Mouse (Mus musculus): ENCODE measurements at regions not wholly inside any gene's neighbourhood (a gene's known extent, or its start where the extent isn't known, plus 50 kb on each side); places are given as distances from the start of the nearest gene placed in this dataset.

DNA sequence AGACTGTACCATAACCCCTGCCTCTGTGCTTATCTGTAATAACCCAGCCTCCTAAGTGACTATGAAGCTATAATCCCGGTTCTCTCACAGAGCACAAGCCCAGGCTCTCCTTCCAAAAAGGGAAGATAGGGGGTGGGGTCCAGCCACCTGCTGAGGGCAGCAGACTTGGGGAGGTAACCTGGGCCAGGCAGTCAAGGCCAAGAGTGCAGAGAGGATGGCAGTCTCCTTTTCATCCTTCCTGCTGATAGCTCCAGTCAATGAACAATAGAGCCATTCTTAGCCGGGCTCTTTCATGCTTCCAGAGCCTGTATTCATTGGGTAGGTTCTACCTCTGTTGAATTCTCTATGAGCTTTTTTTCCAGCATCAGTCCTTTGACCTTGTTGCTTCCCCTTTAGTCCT lies 527.5 kb downstream of the Fgf9 start:
- Histone ChIP-seq H3K27me3 (ENCODE audit: control insufficient read depth, insufficient read depth, low read length) (no peaks in the 10 kb centered on the region), H3K4me1 (ENCODE audit: control insufficient read depth, insufficient read depth, low read length) (no peaks in the 10 kb centered on the region), H3K4me2 (replicated peaks; ENCODE audit: low read depth, low read length) (no peak overlapping the region), H3K9ac (ENCODE audit: low read depth, low read length) (no peak overlapping the region), H3K27ac (ENCODE audit: low read depth, low read length) (no peak overlapping the region), H3K4me3 (ENCODE audit: low read length) (no peak overlapping the region), H3K36me3 (ENCODE audit: control insufficient read depth, insufficient read depth, low read length) (no peaks in the 10 kb centered on the region), H3K9me3 (ENCODE audit: control insufficient read depth, low read length) (no peaks in the 10 kb centered on the region)
- 61% methylated on average over 2 of the region's 2 CpGs for WGBS
- no peak for ATAC-seq (ENCODE audit: low FRiP score, low TSS enrichment)

GRCm38 (mm10) chr14:58596936-58597335 lies 526.6 kb downstream of the Fgf9 start:
- no peak overlapping the region for H3K4me3 ChIP-seq (ENCODE audit: low read length)
- WGBS, result 93% methylated on average over 2 of the region's 2 CpGs
- no peaks in the 10 kb centered on the region for H3K27me3 ChIP-seq (ENCODE audit: control insufficient read depth, insufficient read depth, low read length)

GRCm38 (mm10) chr14:58581806-58582205 lies 511.5 kb downstream of the Fgf9 start:
- no peak overlapping the region for H3K4me3 ChIP-seq (ENCODE audit: low read length)
- H3K9me3 ChIP-seq (ENCODE audit: control insufficient read depth, low read length), result no peaks in the 10 kb centered on the region
- no peaks in the 10 kb centered on the region for H3K27me3 ChIP-seq (ENCODE audit: control insufficient read depth, insufficient read depth, low read length)
- no peaks in the 10 kb centered on the region for H3K36me3 ChIP-seq (ENCODE audit: control insufficient read depth, insufficient read depth, low read length)
- H3K27ac ChIP-seq (ENCODE audit: low read depth, low read length), result no peak overlapping the region
- WGBS, result 93% methylated on average over 5 of the region's 5 CpGs
- H3K4me2 ChIP-seq (replicated peaks; ENCODE audit: low read depth, low read length), result no peak overlapping the region
- no peak overlapping the region for H3K9ac ChIP-seq (ENCODE audit: low read depth, low read length)
- no peak for ATAC-seq (ENCODE audit: low FRiP score, low TSS enrichment)
- no peaks in the 10 kb centered on the region for H3K4me1 ChIP-seq (ENCODE audit: control insufficient read depth, insufficient read depth, low read length)

More at GRCm38 (mm10) chr14:58596936-58597335, 526.6 kb downstream of the Fgf9 start:
- no peaks in the 10 kb centered on the region for H3K36me3 ChIP-seq (ENCODE audit: control insufficient read depth, insufficient read depth, low read length)
- no peaks in the 10 kb centered on the region for H3K4me1 ChIP-seq (ENCODE audit: control insufficient read depth, insufficient read depth, low read length)
- no peak overlapping the region for H3K9ac ChIP-seq (ENCODE audit: low read depth, low read length)
- H3K27ac ChIP-seq (ENCODE audit: low read depth, low read length), result no peak overlapping the region
- H3K4me2 ChIP-seq (replicated peaks; ENCODE audit: low read depth, low read length), result no peak overlapping the region
- ATAC-seq (ENCODE audit: low FRiP score, low TSS enrichment), result no peak
- no peaks in the 10 kb centered on the region for H3K9me3 ChIP-seq (ENCODE audit: control insufficient read depth, low read length)

DNA sequence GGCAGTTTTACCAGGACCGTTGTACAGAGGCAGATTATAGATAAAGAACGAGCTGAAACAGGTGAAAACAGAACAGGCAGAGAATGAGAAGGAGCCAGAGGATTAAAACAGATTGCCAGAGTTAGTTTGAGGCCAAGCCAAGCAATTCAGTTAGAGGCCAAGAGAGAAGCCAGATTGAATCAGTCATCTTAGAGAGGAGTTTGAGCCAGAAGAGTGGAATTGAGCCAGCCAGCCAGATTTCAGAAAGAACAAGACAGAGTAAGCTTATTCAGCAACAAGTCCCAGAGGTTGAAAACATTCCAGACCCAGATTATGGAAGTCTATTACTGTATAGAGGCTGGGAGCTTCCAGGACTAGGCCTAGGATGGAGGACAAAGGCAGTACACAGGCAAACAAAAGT lies 499.7 kb downstream of the Fgf9 start:
- H3K9me3 ChIP-seq (ENCODE audit: control insufficient read depth, low read length), result no peaks in the 10 kb centered on the region
- no peaks in the 10 kb centered on the region for H3K27me3 ChIP-seq (ENCODE audit: control insufficient read depth, insufficient read depth, low read length)
- no peak overlapping the region for H3K4me2 ChIP-seq (replicated peaks; ENCODE audit: low read depth, low read length)
- no peaks in the 10 kb centered on the region for H3K36me3 ChIP-seq (ENCODE audit: control insufficient read depth, insufficient read depth, low read length)
- no peak overlapping the region for H3K4me3 ChIP-seq (ENCODE audit: low read length)
- H3K9ac ChIP-seq (ENCODE audit: low read depth, low read length), result no peak overlapping the region
- 94% methylated on average over 2 of the region's 2 CpGs for WGBS
- H3K4me1 ChIP-seq (ENCODE audit: control insufficient read depth, insufficient read depth, low read length), result no peaks in the 10 kb centered on the region
- no peak overlapping the region for H3K27ac ChIP-seq (ENCODE audit: low read depth, low read length)
- no peak for ATAC-seq (ENCODE audit: low FRiP score, low TSS enrichment)

DNA sequence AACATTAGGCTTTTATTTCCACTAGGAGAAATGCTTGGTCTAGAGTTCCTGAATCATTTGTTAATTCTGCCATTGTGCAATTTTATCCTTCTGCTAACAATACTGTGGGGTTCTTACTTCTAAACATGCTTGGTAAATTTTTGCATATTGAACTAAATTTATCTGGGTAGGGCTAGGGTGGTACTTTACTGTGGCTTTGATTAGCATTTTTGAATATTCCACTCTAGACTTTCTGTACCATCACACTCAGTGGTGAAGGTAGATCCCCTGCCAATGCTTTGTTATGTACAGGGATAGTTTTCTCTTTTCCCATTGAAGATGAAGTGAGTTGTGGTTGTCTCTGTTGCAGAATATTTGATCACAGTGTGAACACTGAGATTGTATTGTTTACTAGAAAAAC lies 497.1 kb downstream of the Fgf9 start:
- H3K27me3 ChIP-seq (ENCODE audit: control insufficient read depth, insufficient read depth, low read length), result no peaks in the 10 kb centered on the region
- no peak overlapping the region for H3K4me3 ChIP-seq (ENCODE audit: low read length)
- no peak overlapping the region for H3K4me2 ChIP-seq (replicated peaks; ENCODE audit: low read depth, low read length)
- no peak overlapping the region for H3K9ac ChIP-seq (ENCODE audit: low read depth, low read length)
- H3K36me3 ChIP-seq (ENCODE audit: control insufficient read depth, insufficient read depth, low read length), result no peaks in the 10 kb centered on the region
- no peaks in the 10 kb centered on the region for H3K4me1 ChIP-seq (ENCODE audit: control insufficient read depth, insufficient read depth, low read length)
- no peaks in the 10 kb centered on the region for H3K9me3 ChIP-seq (ENCODE audit: control insufficient read depth, low read length)
- ATAC-seq (ENCODE audit: low FRiP score, low TSS enrichment), result no peak
- H3K27ac ChIP-seq (ENCODE audit: low read depth, low read length), result no peak overlapping the region

- no peak overlapping the region for H3K9ac ChIP-seq (ENCODE audit: low read depth, low read length)
- no peaks in the 10 kb centered on the region for H3K27me3 ChIP-seq (ENCODE audit: control insufficient read depth, insufficient read depth, low read length)
- ATAC-seq (ENCODE audit: low FRiP score, low TSS enrichment), result no peak
- H3K36me3 ChIP-seq (ENCODE audit: control insufficient read depth, insufficient read depth, low read length), result no peaks in the 10 kb centered on the region
- 63% methylated on average over 2 of the region's 2 CpGs for WGBS
- H3K4me3 ChIP-seq (ENCODE audit: low read length), result no peak overlapping the region
- no peaks in the 10 kb centered on the region for H3K4me1 ChIP-seq (ENCODE audit: control insufficient read depth, insufficient read depth, low read length)
- no peak overlapping the region for H3K4me2 ChIP-seq (replicated peaks; ENCODE audit: low read depth, low read length)
- no peaks in the 10 kb centered on the region for H3K9me3 ChIP-seq (ENCODE audit: control insufficient read depth, low read length)
- H3K27ac ChIP-seq (ENCODE audit: low read depth, low read length), result no peak overlapping the region
Observed at GRCm38 (mm10) chr14:58563082-58563481, 492.7 kb downstream of the Fgf9 start.

GRCm38 (mm10) chr14:58550785-58551184 lies 480.4 kb downstream of the Fgf9 start:
- Histone ChIP-seq H3K27me3 (ENCODE audit: control insufficient read depth, insufficient read depth, low read length) (no peaks in the 10 kb centered on the region), H3K27ac (ENCODE audit: low read depth, low read length) (no peak overlapping the region), H3K4me1 (ENCODE audit: control insufficient read depth, insufficient read depth, low read length) (0 out of 2 replicates have a peak, but pooled peaks cover 1% of the 10 kb centered on the region), H3K9me3 (ENCODE audit: control insufficient read depth, low read length) (no peaks in the 10 kb centered on the region), H3K36me3 (ENCODE audit: control insufficient read depth, insufficient read depth, low read length) (no peaks in the 10 kb centered on the region), H3K4me3 (ENCODE audit: low read length) (no peak overlapping the region), H3K4me2 (replicated peaks; ENCODE audit: low read depth, low read length) (no peak overlapping the region), H3K9ac (ENCODE audit: low read depth, low read length) (no peak overlapping the region)
- 84% methylated on average over 2 of the region's 2 CpGs for WGBS
- no peak for ATAC-seq (ENCODE audit: low FRiP score, low TSS enrichment)

DNA sequence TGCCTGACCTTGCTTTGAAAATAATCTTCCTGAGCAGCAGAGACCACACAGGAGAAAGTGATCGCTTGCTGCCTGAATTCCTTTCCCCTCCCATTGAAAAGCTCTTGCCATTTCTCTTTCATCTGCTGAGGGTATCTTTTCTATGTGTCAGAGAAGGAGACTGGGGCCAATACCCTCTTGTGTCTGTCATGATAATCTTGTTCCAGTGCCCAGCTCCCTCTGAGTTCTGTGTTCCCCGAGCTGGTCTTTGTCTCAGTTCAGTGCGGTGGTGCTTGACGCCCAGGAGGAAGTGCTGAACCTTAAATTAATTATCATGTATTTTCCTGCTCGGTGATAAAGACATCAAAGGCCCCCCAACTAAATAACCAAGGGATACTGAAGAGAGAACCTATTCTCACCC lies 475.4 kb downstream of the Fgf9 start:
- Histone ChIP-seq H3K4me1 (ENCODE audit: control insufficient read depth, insufficient read depth, low read length) (0 out of 2 replicates have a peak, but pooled peaks cover 5% of the 10 kb centered on the region), H3K27ac (ENCODE audit: low read depth, low read length) (no peak overlapping the region), H3K9me3 (ENCODE audit: control insufficient read depth, low read length) (no peaks in the 10 kb centered on the region), H3K36me3 (ENCODE audit: control insufficient read depth, insufficient read depth, low read length) (no peaks in the 10 kb centered on the region), H3K4me2 (replicated peaks; ENCODE audit: low read depth, low read length) (no peak overlapping the region), H3K27me3 (ENCODE audit: control insufficient read depth, insufficient read depth, low read length) (no peaks in the 10 kb centered on the region), H3K9ac (ENCODE audit: low read depth, low read length) (no peak overlapping the region), H3K4me3 (ENCODE audit: low read length) (no peak overlapping the region)
- ATAC-seq (ENCODE audit: low FRiP score, low TSS enrichment), result no peak
- WGBS, result 14% methylated on average over 5 of the region's 5 CpGs

- Histone ChIP-seq H3K9me3 (ENCODE audit: control insufficient read depth, low read length) (no peaks in the 10 kb centered on the region), H3K9ac (ENCODE audit: low read depth, low read length) (no peak overlapping the region), H3K36me3 (ENCODE audit: control insufficient read depth, insufficient read depth, low read length) (no peaks in the 10 kb centered on the region), H3K27me3 (ENCODE audit: control insufficient read depth, insufficient read depth, low read length) (no peaks in the 10 kb centered on the region), H3K4me3 (ENCODE audit: low read length) (no peak overlapping the region), H3K4me1 (ENCODE audit: control insufficient read depth, insufficient read depth, low read length) (0 out of 2 replicates have a peak, but pooled peaks cover 5% of the 10 kb centered on the region), H3K27ac (ENCODE audit: low read depth, low read length) (no peak overlapping the region), H3K4me2 (replicated peaks; ENCODE audit: low read depth, low read length) (no peak overlapping the region)
- ATAC-seq (ENCODE audit: low FRiP score, low TSS enrichment), result no peak
- 88% methylated on average over 10 of the region's 10 CpGs for WGBS
Observed at GRCm38 (mm10) chr14:58543140-58543767, 472.9 kb downstream of the Fgf9 start.
